Mouse (Mus musculus): ENCODE data around the gene Dnmt3l.

DNA sequence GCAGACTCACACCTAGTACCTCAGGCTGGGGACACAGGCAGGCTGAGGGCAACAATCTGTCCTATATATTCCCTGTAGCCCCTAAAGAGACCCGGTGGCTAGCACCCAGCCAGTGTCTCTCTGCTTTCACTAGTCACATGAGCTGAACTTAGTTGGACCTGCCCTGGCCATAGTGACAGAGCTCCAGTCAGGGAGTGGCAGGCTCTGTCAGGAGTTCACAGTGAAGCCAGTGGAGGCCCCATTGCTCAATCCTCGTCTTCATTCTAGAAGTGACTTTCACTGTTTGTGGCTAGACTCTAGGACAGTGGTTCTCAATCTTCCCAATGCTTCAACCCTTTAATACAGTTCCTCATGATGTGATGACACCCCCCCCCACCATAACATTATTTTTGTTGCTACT is 9.8 kb upstream of the Dnmt3l start:
- TF ChIP-seq CTCF (IDR thresholded peaks at IDR 0.05; ENCODE audit: borderline replicate concordance, control insufficient read depth, extremely low read depth, insufficient read depth, low read length, poor library complexity) (no peak), POLR2A (IDR thresholded peaks at IDR 0.05; ENCODE audit: control insufficient read depth, extremely low read depth, insufficient read depth, low read length, poor library complexity) (no peak)

Data from thymus, adult 2 months (tissue).